Mouse (Mus musculus): ENCODE results near the gene Icam4. TPM values are rescaled to one million over a fixed set of nuclear protein-coding genes. Genes with fewer than 3 reads are reported as not detected.
A peak's percentile ranks its signal among the peaks of the same experiment; 100 is the strongest.
"Not testable (repeated sequence)": the region's sequence is repeated elsewhere in the genome, so short reads cannot be mapped to it uniquely, and the experiment has no call there.

Gene Icam4
- polyA plus RNA-seq, 1 experiment, result 0.65 TPM

DNA sequence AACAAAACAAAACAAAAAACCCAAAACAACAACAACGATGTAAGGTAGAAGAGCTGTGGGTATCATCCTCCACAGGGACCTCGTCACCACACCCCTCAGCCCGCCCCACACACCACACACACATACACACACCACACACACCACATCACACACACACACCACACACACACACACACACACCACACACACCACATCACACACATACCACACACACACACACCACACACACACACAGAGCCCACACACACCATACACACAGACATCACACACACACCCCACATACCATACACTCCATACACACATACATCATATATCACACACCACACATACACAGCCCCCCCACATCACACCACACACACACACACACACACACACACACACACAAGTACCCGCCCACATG, 37.6 kb upstream of the Icam4 start:
- TF ChIP-seq CTCF (IDR thresholded peaks at IDR 0.05; ENCODE audit: borderline replicate concordance, insufficient read depth, low read depth, low read length) (no peak), POLR2A (IDR thresholded peaks at IDR 0.05; ENCODE audit: borderline replicate concordance, insufficient read depth, low read length) (no peak)
- Histone ChIP-seq H3K4me1 (ENCODE audit: control insufficient read depth, insufficient read depth, low read length) (no peaks in the 10 kb centered on the region), H3K27me3 (ENCODE audit: control insufficient read depth, insufficient read depth, low read length) (no peaks in the 10 kb centered on the region), H3K27ac (ENCODE audit: insufficient read depth, low read length) (no peak overlapping the region), H3K4me3 (replicated peaks; ENCODE audit: insufficient read depth, low read depth, low read length) (no peak overlapping the region)
- WGBS, result 93% methylated on average over 4 of the region's 4 CpGs
- no peak for DNase-seq

DNA sequence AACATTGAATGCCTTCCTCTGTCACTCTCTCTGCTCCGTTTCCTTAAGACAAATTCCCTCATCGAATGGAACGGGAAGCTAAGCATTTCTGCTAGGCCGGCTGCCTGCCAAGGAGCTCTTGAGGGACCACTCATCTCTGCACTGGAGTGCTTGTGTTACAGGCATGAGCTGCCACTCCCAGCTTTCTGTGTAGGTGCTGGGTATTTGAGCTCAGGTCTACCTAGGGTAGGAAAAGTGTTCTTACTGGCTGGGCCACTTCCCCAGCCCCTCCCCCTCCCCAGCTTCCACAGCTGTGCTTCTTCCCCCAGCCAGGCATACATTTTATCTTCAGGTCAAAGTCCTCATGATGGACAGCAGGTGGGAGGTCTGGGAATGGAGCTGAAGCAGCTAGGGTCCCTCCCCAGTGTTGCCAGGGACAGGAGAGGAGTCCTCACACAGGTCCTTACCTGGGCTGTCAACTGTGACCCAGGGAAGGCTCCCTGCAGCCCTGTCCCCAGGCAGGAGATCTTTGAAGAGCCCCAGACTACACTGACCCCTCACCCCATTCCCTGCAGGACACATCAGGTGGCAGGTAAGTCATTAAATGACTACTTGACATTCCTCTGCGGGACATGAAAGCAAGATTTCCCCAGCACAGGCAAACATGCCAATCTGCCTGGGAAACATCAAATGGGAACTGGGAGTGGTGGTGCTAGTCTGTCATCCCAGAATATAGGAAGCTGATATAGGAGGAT, 35.8 kb upstream of the Icam4 start:
- TF ChIP-seq CTCF (IDR thresholded peaks at IDR 0.05; ENCODE audit: borderline replicate concordance, insufficient read depth, low read depth, low read length) (no peak), POLR2A (IDR thresholded peaks at IDR 0.05; ENCODE audit: borderline replicate concordance, insufficient read depth, low read length) (no peak)
- no peak overlapping the region for H3K27ac ChIP-seq (ENCODE audit: insufficient read depth, low read length)
- H3K4me1 ChIP-seq (ENCODE audit: control insufficient read depth, insufficient read depth, low read length), result no peaks in the 10 kb centered on the region
- 63% methylated on average over 5 of the region's 5 CpGs for WGBS
- no peak for DNase-seq
- H3K27me3 ChIP-seq (ENCODE audit: control insufficient read depth, insufficient read depth, low read length), result no peaks in the 10 kb centered on the region
- no peak overlapping the region for H3K4me3 ChIP-seq (replicated peaks; ENCODE audit: insufficient read depth, low read depth, low read length)

DNA sequence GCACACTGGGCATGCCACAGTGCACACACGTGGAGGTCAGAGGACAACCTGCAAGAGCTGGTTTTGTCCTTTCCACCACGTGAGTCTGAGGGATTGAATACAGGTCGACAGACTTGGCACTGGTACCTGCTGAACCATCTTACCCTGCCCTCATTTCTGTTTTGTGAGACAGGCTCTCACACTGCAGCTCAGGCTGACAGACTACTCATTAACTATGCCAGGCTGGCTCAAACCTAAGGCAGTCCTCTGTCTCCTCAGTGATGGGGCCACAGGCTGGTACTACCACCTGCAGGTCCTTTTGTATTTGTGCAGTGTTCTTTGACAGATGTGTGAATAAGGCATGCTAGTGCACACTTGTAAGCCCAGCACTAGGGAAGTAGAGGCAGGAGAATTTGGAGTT, 34.1 kb upstream of the Icam4 start:
- WGBS, result 59% methylated on average over 3 of the region's 3 CpGs
- no peak for DNase-seq
- TF ChIP-seq CTCF (IDR thresholded peaks at IDR 0.05; ENCODE audit: borderline replicate concordance, insufficient read depth, low read depth, low read length), result no peak
- TF ChIP-seq POLR2A (IDR thresholded peaks at IDR 0.05; ENCODE audit: borderline replicate concordance, insufficient read depth, low read length), result no peak

DNA sequence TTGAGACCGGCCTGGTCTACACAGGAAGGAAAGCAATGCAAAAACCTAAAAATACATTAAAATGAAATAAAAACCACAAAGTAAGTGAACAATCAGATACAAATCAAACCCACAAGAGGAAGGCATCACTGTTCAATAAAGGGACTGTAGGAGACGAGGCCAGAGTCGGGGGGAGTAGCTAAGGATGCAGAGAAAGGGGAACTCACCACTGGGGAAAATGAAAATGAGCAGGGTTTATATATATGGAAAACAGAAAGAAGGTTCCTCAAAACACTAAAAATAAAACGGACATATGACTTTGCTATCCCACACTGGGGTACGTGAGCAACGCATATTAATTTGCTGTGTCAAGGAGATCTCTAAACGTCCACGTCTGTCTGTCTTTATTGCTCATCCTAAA, 32.1 kb upstream of the Icam4 start:
- no peak for DNase-seq
- TF ChIP-seq CTCF (IDR thresholded peaks at IDR 0.05; ENCODE audit: borderline replicate concordance, insufficient read depth, low read depth, low read length) (no peak), POLR2A (IDR thresholded peaks at IDR 0.05; ENCODE audit: borderline replicate concordance, insufficient read depth, low read length) (no peak)
- Histone ChIP-seq H3K27me3 (ENCODE audit: control insufficient read depth, insufficient read depth, low read length) (no peaks in the 10 kb centered on the region), H3K4me3 (replicated peaks; ENCODE audit: insufficient read depth, low read depth, low read length) (no peak overlapping the region), H3K27ac (ENCODE audit: insufficient read depth, low read length) (no peak overlapping the region), H3K4me1 (ENCODE audit: control insufficient read depth, insufficient read depth, low read length) (no peaks in the 10 kb centered on the region)
- 92% methylated on average over 8 of the region's 8 CpGs for WGBS

More for the DNA sequence above, 34.1 kb upstream of the Icam4 start:
- Histone ChIP-seq H3K4me1 (ENCODE audit: control insufficient read depth, insufficient read depth, low read length) (no peaks in the 10 kb centered on the region), H3K27ac (ENCODE audit: insufficient read depth, low read length) (no peak overlapping the region), H3K27me3 (ENCODE audit: control insufficient read depth, insufficient read depth, low read length) (no peaks in the 10 kb centered on the region), H3K4me3 (replicated peaks; ENCODE audit: insufficient read depth, low read depth, low read length) (no peak overlapping the region)

DNA sequence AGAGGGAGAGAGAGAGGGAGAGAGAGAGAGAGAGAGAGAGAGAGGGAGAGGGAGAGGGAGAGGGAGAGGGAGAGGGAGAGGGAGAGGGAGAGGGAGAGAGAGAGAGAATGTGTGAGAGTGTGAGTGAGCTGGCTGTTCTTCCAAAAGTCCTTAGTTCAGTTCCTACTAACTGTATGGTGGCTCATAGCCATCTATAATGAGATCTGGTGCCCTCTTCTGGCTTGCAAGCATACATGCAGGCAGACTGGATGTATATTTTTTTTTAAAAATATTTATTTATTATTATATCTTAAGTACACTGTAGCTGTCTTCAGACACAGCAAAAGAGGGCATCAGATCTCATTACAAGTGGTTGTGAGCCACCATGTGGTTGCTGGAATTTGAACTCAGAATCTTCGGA, 30.8 kb upstream of the Icam4 start:
- H3K4me1 ChIP-seq (ENCODE audit: control insufficient read depth, insufficient read depth, low read length); H3K27ac ChIP-seq (ENCODE audit: insufficient read depth, low read length); DNase-seq; H3K4me3 ChIP-seq (replicated peaks; ENCODE audit: insufficient read depth, low read depth, low read length); H3K27me3 ChIP-seq (ENCODE audit: control insufficient read depth, insufficient read depth, low read length): not testable (repeated sequence)
- WGBS, result 76% methylated on average over 1 of the region's 1 CpGs

DNA sequence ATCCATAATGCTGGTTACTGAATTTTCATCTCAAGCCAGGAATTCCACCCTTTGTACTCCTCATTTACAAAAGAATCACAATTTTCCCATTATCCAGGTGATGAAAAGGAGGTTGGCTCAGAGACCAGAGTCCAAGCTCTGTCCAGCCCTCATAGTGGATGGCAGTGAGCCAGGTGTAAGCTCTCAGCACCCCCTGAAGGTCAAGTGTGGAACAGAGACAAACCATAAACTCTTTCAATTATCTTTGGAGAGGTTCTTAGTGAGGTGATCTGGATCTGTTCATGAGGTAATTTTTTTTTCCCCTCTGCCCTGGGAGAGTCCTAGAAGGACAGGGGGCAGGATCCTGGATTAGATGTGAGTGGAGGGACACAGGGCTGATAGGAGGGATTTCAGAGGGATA, 28.4 kb upstream of the Icam4 start:
- Histone ChIP-seq H3K4me3 (replicated peaks; ENCODE audit: insufficient read depth, low read depth, low read length) (no peak overlapping the region), H3K27ac (ENCODE audit: insufficient read depth, low read length) (no peak overlapping the region), H3K4me1 (ENCODE audit: control insufficient read depth, insufficient read depth, low read length) (peaks cover 5% of the 10 kb centered on the region; the same call in 1 of the 2 replicates), H3K27me3 (ENCODE audit: control insufficient read depth, insufficient read depth, low read length) (no peaks in the 10 kb centered on the region)
- TF ChIP-seq CTCF (IDR thresholded peaks at IDR 0.05; ENCODE audit: borderline replicate concordance, insufficient read depth, low read depth, low read length), result no peak
- no peak for DNase-seq

DNA sequence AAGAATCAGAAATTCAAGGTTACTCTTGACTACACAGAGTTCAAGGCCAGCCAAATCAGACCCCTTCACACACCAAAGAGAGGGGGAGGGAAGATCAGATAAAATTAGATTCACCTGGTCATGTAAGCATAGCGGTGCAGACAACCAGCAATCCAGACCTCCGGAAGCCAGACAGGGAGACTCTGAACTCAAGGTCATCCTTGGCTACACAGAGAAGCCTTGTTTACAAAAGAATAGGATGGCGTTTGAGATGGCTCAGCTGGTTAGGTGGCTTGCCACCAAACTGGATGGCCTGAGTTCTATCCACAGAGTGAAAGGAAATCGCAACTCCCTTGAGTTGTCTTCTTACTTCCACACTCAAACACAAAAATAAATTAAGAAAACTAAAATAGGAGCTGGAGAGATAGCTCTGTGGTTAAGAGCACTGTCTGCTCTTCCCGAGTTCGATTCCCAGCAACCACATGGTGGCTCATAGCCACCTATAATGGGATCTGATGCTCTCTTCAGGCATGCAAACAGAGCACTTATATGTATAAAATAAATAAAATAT, 27.4 kb upstream of the Icam4 start:
- Histone ChIP-seq H3K27ac (ENCODE audit: insufficient read depth, low read length) (no peak overlapping the region), H3K27me3 (ENCODE audit: control insufficient read depth, insufficient read depth, low read length) (no peaks in the 10 kb centered on the region), H3K4me3 (replicated peaks; ENCODE audit: insufficient read depth, low read depth, low read length) (no peak overlapping the region), H3K4me1 (ENCODE audit: control insufficient read depth, insufficient read depth, low read length) (peaks cover 10% of the 10 kb centered on the region; the same call in 1 of the 2 replicates)
- 66% methylated on average over 6 of the region's 6 CpGs for WGBS
- no peak for DNase-seq
- TF ChIP-seq CTCF (IDR thresholded peaks at IDR 0.05; ENCODE audit: borderline replicate concordance, insufficient read depth, low read depth, low read length) (no peak), POLR2A (IDR thresholded peaks at IDR 0.05; ENCODE audit: borderline replicate concordance, insufficient read depth, low read length) (no peak)

DNA sequence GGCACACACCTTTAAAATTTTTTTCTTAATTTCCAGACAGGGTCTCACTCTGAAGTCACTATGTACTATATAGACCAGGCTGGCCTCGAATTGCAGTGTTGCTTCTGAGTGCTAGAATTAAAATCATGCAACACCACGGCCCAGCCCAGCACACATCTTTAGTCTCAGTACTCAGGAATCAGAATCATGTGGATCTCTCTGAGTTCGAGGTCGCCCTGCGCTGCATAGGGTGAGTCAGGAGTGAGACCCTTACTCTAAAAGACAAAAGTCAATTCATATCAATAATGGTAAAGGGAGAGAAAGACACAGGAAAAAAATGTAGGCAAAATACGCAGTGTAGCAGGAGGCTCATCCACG, 26.9 kb upstream of the Icam4 start:
- Histone ChIP-seq H3K4me1 (ENCODE audit: control insufficient read depth, insufficient read depth, low read length) (peaks cover 10% of the 10 kb centered on the region; the same call in 1 of the 2 replicates), H3K4me3 (replicated peaks; ENCODE audit: insufficient read depth, low read depth, low read length) (peak overlapping the region; percentile 68), H3K27me3 (ENCODE audit: control insufficient read depth, insufficient read depth, low read length) (no peaks in the 10 kb centered on the region), H3K27ac (ENCODE audit: insufficient read depth, low read length) (peak overlapping the region; percentile 39; the same call in 1 of the 2 replicates)
- DNase-seq, result peak in 1 of 2 experiments; percentile 22
- 5% methylated on average over 7 of the region's 7 CpGs for WGBS
- TF ChIP-seq POLR2A (IDR thresholded peaks at IDR 0.05; ENCODE audit: borderline replicate concordance, insufficient read depth, low read length) (no peak), CTCF (IDR thresholded peaks at IDR 0.05; ENCODE audit: borderline replicate concordance, insufficient read depth, low read depth, low read length) (no peak)

Data from cerebellum, adult 2 months (tissue).